Mouse (Mus musculus) embryonic fibroblast, embryonic 13.5 days (primary cell): ENCODE measurements around the gene Tbc1d20.

Experiments
- CTCF ChIP-seq: IDR thresholded peaks from 2 replicates; pipeline ENCODE4 v1.5.1; 2011; ENCODE audit warnings: mild to moderate bottlenecking, control low read depth, low read length, moderate library complexity, borderline replicate concordance; ENCODE audit not compliant: insufficient read depth
- POLR2A ChIP-seq: IDR thresholded peaks from 2 replicates; pipeline ENCODE4 v1.6.1; 2011; ENCODE audit warnings: low read depth, mild to moderate bottlenecking, control low read depth, low read length, moderate library complexity

- no peak for TF ChIP-seq POLR2A
- no peak for TF ChIP-seq CTCF
These were observed 53.3 kb downstream of the Tbc1d20 start for GRCm38 (mm10) chr2:152346776-152347465.
